Mouse (Mus musculus): ENCODE data around the gene Camk1d. TPM values are rescaled to one million over a fixed set of nuclear protein-coding genes. Genes with fewer than 3 reads are reported as not detected.

Gene Camk1d
- polyA plus RNA-seq, 1 experiment from 2014 or later: 7.6 TPM

- no peak overlapping the region for H3K4me2 ChIP-seq
- no peak overlapping the region for H3K9ac ChIP-seq (replicated peaks)
- no peaks in the 10 kb centered on the region for H3K36me3 ChIP-seq
- no peak overlapping the region for H3K4me3 ChIP-seq (replicated peaks)
- H3K27me3 ChIP-seq (replicated peaks): no peaks in the 10 kb centered on the region
- no peaks in the 10 kb centered on the region for H3K9me3 ChIP-seq (replicated peaks)
- ATAC-seq (ENCODE audit: low FRiP score): no peak
- H3K4me1 ChIP-seq: no peaks in the 10 kb centered on the region
- H3K27ac ChIP-seq (replicated peaks): no peak overlapping the region
- 95% methylated on average over 12 of the region's 12 CpGs for WGBS
Measured at GRCm38 (mm10) chr2:5301286-5301685, 413.0 kb downstream of the Camk1d start.

DNA sequence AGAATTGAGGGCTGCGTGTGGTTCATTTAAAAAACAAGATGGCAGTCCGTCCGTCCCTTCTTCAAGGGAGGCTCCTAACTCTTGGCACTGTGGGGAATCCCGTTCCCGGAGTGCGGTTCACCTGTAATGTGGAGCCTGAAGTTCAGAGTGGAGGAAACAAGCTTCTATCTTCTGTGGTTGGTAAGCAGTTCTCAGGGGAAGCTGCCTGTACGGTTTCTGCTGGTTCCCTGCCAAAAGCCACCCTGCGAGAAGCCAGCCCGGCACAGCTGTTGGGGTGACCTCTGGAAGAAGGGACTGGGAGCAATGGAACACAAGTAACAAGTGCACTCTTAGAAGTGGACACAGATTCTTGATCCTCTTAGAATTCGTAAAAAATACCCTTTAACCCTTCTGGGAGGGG, 416.2 kb downstream of the Camk1d start:
- no peaks in the 10 kb centered on the region for H3K36me3 ChIP-seq
- no peak overlapping the region for H3K27ac ChIP-seq (replicated peaks)
- ATAC-seq (ENCODE audit: low FRiP score): no peak
- 84% methylated on average over 10 of the region's 10 CpGs for WGBS
- H3K9me3 ChIP-seq (replicated peaks): no peaks in the 10 kb centered on the region
- no peaks in the 10 kb centered on the region for H3K27me3 ChIP-seq (replicated peaks)
- H3K4me3 ChIP-seq (replicated peaks): no peak overlapping the region
- H3K9ac ChIP-seq (replicated peaks): no peak overlapping the region
- H3K4me2 ChIP-seq: no peak overlapping the region
- H3K4me1 ChIP-seq: no peaks in the 10 kb centered on the region

DNA sequence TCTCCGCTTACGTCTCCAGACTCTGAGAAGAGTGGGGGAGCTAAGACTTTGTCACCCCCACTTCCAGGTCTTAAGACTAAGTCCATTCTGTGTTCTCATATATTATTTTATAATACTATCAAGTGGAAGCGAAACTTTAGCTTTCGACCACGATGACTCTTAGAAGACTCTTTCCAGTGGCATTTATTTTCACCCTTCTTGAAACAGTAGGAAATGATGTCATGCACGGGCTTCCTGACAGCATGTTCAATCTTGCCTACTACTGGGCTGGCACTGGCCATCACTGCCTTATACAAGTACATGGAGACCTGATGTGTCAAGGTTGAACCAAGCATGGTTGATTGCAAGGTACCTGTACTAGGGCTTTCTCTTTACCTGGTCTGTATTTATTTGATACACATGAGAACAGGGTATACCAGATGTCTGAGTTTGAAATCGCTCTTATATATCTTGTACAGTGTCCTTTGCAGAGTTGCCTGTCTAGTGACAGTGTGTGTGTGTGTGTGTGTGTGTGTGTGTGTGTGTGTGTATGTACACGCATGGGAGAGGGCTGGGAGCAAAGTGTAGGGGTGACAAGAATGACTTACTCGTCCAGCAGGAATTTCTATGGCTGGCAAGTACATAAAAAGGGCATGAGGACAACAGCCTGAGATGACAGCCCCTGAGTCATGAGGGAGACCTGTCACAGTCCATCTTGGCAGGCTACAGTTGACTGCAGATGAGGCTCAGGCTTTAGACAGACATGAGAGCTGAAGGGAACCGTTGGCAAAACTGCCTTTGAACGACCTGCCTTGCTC, 417.4 kb downstream of the Camk1d start:
- ATAC-seq (ENCODE audit: low FRiP score): no peak
- Histone ChIP-seq H3K9me3 (replicated peaks) (no peaks in the 10 kb centered on the region), H3K4me2 (no peak overlapping the region), H3K4me3 (replicated peaks) (no peak overlapping the region), H3K27ac (replicated peaks) (no peak overlapping the region), H3K36me3 (no peaks in the 10 kb centered on the region), H3K9ac (replicated peaks) (no peak overlapping the region), H3K4me1 (no peaks in the 10 kb centered on the region), H3K27me3 (replicated peaks) (no peaks in the 10 kb centered on the region)
- WGBS: 91% methylated on average over 11 of the region's 11 CpGs

GRCm38 (mm10) chr2:5295098-5295497, 419.2 kb downstream of the Camk1d start:
- Histone ChIP-seq H3K9ac (replicated peaks) (no peak overlapping the region), H3K27me3 (replicated peaks) (no peaks in the 10 kb centered on the region), H3K4me3 (replicated peaks) (no peak overlapping the region), H3K4me2 (no peak overlapping the region), H3K36me3 (no peaks in the 10 kb centered on the region), H3K27ac (replicated peaks) (no peak overlapping the region), H3K9me3 (replicated peaks) (no peaks in the 10 kb centered on the region), H3K4me1 (no peaks in the 10 kb centered on the region)
- ATAC-seq (ENCODE audit: low FRiP score): no peak

GRCm38 (mm10) chr2:5294451-5294850, 419.9 kb downstream of the Camk1d start:
- no peaks in the 10 kb centered on the region for H3K4me1 ChIP-seq
- 72% methylated on average over 5 of the region's 5 CpGs for WGBS
- H3K27me3 ChIP-seq (replicated peaks): no peaks in the 10 kb centered on the region
- no peak overlapping the region for H3K4me3 ChIP-seq (replicated peaks)
- no peaks in the 10 kb centered on the region for H3K36me3 ChIP-seq
- no peak overlapping the region for H3K9ac ChIP-seq (replicated peaks)
- no peak overlapping the region for H3K4me2 ChIP-seq
- no peaks in the 10 kb centered on the region for H3K9me3 ChIP-seq (replicated peaks)
- H3K27ac ChIP-seq (replicated peaks): no peak overlapping the region
- ATAC-seq (ENCODE audit: low FRiP score): no peak

DNA sequence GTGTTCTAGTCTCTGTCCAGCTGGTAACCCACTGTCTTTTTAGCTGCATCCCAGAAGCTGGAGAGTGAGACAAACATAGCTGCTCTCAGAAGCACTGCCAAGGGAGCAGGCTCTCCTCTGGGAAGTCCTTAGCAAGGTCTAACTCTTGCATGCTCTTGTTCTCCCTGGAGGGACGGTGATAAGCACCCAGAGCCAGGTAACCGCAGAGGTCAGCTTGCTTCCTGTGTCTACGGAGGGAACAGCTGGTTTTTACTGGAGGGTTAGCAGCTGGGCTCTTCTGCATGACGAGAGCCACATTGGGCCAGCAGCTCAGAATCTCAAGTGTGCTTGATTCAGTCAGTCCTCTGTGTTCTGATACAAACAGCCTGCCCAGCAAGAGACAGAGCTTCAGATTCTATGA, 425.7 kb downstream of the Camk1d start:
- no peak overlapping the region for H3K4me3 ChIP-seq (replicated peaks)

GRCm38 (mm10) chr2:5287044-5287380, 427.3 kb downstream of the Camk1d start:
- no peaks in the 10 kb centered on the region for H3K36me3 ChIP-seq
- H3K4me2 ChIP-seq: no peak overlapping the region
- no peak overlapping the region for H3K27ac ChIP-seq (replicated peaks)
- H3K4me1 ChIP-seq: no peaks in the 10 kb centered on the region
- H3K9me3 ChIP-seq (replicated peaks): no peaks in the 10 kb centered on the region
- no peak overlapping the region for H3K9ac ChIP-seq (replicated peaks)
- ATAC-seq (ENCODE audit: low FRiP score): no peak
- no peaks in the 10 kb centered on the region for H3K27me3 ChIP-seq (replicated peaks)
- WGBS: 75% methylated on average over 3 of the region's 3 CpGs
- H3K4me3 ChIP-seq (replicated peaks): no peak overlapping the region

More for the DNA sequence above, 425.7 kb downstream of the Camk1d start:
- Histone ChIP-seq H3K27me3 (replicated peaks) (no peaks in the 10 kb centered on the region), H3K9me3 (replicated peaks) (no peaks in the 10 kb centered on the region), H3K36me3 (no peaks in the 10 kb centered on the region), H3K9ac (replicated peaks) (no peak overlapping the region), H3K4me1 (no peaks in the 10 kb centered on the region), H3K27ac (replicated peaks) (no peak overlapping the region), H3K4me2 (no peak overlapping the region)
- no peak for ATAC-seq (ENCODE audit: low FRiP score)
- 80% methylated on average over 4 of the region's 4 CpGs for WGBS

DNA sequence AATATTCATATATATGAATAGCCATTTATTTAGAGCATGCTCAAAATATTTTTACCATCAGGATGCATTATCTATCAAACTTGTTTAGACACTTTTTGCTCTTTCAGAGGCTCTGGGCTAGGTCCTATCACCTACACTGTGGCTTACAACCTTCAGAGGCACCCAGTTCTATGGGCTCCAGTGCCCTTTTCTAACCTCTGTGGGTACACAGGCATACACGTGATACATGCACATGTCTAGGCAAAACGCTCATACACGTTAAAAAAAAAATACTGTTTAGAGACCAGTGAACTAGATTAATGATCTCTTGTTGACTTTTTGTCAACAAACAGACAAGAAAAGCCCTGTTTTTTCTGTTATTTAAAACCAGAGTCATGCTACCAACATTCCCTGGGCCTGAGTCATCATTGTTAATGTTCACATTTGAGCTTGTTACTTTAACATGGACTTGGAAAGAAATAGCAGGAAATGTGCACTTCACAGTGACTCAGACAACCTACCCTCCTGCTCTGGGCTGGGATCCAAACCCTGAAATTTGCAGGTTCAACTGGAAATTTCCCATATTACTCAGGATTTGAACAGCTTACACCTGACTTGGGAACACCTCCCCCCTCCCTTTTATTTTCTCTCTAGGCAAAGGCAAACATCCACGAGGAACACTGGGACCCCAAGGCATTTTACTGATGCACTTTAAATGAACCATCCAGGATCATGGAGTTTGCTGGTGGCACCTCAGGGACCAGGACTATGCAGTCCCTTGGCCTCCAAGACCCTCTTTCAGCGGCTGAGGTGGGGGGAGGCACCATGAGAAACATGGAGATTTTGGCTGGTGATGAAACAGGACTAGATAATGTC, 427.9 kb downstream of the Camk1d start:
- no peaks in the 10 kb centered on the region for H3K9me3 ChIP-seq (replicated peaks)
- no peak overlapping the region for H3K27ac ChIP-seq (replicated peaks)
- no peak overlapping the region for H3K4me3 ChIP-seq (replicated peaks)
- H3K27me3 ChIP-seq (replicated peaks): no peaks in the 10 kb centered on the region
- H3K9ac ChIP-seq (replicated peaks): no peak overlapping the region
- H3K36me3 ChIP-seq: no peaks in the 10 kb centered on the region
- no peaks in the 10 kb centered on the region for H3K4me1 ChIP-seq
- no peak for ATAC-seq (ENCODE audit: low FRiP score)
- H3K4me2 ChIP-seq: no peak overlapping the region
- 69% methylated on average over 5 of the region's 5 CpGs for WGBS

DNA sequence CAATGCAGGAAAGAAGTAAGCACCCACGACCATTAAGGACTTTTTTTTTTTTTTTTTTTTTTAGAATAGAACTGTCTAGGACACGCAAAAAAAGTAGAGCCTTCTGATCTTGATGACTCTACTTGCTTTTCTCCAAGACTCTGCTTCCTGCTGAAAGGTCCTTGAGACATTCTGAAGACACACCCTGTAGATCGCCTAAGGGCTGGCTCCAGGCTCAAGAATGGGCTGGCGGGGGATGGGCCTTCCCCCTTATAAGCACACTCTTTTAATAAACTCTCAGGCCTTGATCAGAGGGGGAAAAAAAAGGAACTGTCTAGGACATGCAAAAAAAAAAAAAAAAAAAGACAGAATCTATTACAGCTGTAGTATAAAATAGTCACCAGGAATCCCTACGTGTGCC, 430.0 kb downstream of the Camk1d start:
- ATAC-seq (ENCODE audit: low FRiP score): no peak
- WGBS: 88% methylated on average over 5 of the region's 5 CpGs

DNA sequence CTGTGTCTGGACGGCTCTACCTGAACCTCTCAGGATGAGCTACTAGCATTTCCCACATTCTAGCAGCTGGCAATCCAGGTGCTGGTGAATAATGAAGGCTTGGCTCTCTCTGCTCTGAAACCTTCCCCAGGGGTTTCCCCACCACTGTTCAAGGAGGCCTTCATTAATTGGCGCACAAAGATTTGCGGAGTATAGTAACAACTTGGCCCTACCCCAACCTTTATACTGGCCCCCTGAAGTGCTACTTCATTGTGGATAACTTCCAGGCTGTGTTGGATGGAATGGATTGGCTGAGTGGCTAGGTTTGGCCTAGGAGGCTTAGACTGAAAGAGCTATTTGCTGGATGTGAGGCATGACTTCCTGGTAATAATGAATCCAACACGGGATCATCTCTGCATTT, 431.7 kb downstream of the Camk1d start:
- H3K9ac ChIP-seq (replicated peaks): no peak overlapping the region

More for the DNA sequence above, 430.0 kb downstream of the Camk1d start:
- Histone ChIP-seq H3K27me3 (replicated peaks) (no peaks in the 10 kb centered on the region), H3K4me1 (no peaks in the 10 kb centered on the region), H3K36me3 (no peaks in the 10 kb centered on the region), H3K4me2 (no peak overlapping the region), H3K4me3 (replicated peaks) (no peak overlapping the region), H3K27ac (replicated peaks) (no peak overlapping the region), H3K9me3 (replicated peaks) (no peaks in the 10 kb centered on the region), H3K9ac (replicated peaks) (no peak overlapping the region)

DNA sequence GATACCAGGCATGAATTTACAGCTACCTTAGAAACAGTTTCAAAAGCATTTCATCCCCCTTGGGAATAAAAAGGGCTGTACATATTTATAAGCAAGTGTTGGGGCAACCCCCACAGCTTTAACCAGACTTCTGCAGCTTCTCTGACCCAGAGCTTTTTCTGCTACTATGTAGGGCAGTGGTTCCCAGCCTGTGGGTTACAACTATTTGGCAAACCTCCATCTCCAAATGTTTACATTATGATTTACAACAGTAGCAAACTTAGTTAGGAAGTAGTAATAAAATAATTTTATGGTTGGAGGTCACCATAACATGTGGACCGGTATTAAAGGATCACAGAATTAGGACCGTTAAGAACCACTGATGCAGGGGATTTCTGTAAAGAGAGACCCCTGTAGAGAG, 446.3 kb downstream of the Camk1d start:
- no peaks in the 10 kb centered on the region for H3K4me1 ChIP-seq
- 69% methylated on average over 2 of the region's 2 CpGs for WGBS
- no peak overlapping the region for H3K4me3 ChIP-seq (replicated peaks)
- no peak overlapping the region for H3K27ac ChIP-seq (replicated peaks)
- no peaks in the 10 kb centered on the region for H3K9me3 ChIP-seq (replicated peaks)
- H3K4me2 ChIP-seq: no peak overlapping the region
- H3K36me3 ChIP-seq: no peaks in the 10 kb centered on the region
- H3K27me3 ChIP-seq (replicated peaks): no peaks in the 10 kb centered on the region
- no peak overlapping the region for H3K9ac ChIP-seq (replicated peaks)
- no peak for ATAC-seq (ENCODE audit: low FRiP score)

More for the DNA sequence above, 431.7 kb downstream of the Camk1d start:
- Histone ChIP-seq H3K36me3 (no peaks in the 10 kb centered on the region), H3K4me2 (no peak overlapping the region), H3K27me3 (replicated peaks) (no peaks in the 10 kb centered on the region), H3K4me3 (replicated peaks) (no peak overlapping the region), H3K27ac (replicated peaks) (no peak overlapping the region), H3K4me1 (no peaks in the 10 kb centered on the region), H3K9me3 (replicated peaks) (no peaks in the 10 kb centered on the region)
- 74% methylated on average over 4 of the region's 4 CpGs for WGBS
- no peak for ATAC-seq (ENCODE audit: low FRiP score)

- no peak overlapping the region for H3K27ac ChIP-seq (replicated peaks)
- H3K36me3 ChIP-seq: no peaks in the 10 kb centered on the region
- H3K27me3 ChIP-seq (replicated peaks): no peaks in the 10 kb centered on the region
- H3K9me3 ChIP-seq (replicated peaks): no peaks in the 10 kb centered on the region
- H3K4me3 ChIP-seq (replicated peaks): no peak overlapping the region
- WGBS: 60% methylated on average over 2 of the region's 2 CpGs
- no peak overlapping the region for H3K9ac ChIP-seq (replicated peaks)
- H3K4me2 ChIP-seq: no peak overlapping the region
- no peaks in the 10 kb centered on the region for H3K4me1 ChIP-seq
- ATAC-seq (ENCODE audit: low FRiP score): no peak
Measured at GRCm38 (mm10) chr2:5262279-5262678, 452.0 kb downstream of the Camk1d start.

All from neural tube, embryonic 15.5 days (tissue).